Comparison of ENCODE assay signal across 22 mouse cellular contexts in the genomic region with DNA sequence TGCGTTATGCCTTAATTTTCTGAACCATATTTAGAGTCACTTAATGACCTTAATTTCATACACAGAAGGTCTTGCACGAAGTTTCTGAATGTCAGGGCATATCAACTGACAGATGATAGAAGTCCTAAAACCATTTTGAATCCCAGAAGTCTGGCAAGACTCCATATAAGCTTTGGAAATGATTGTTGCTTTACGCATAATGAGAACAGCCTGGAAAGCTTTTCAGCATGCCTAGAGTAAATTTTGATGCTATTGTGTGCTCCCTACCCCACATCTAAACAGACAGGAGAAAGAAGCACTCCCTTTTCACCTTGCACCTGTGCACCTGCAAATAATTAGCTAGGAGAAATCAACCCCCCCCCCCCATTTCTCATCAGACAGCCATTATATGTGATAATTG.
"Had no signal": no experiment of that assay in that cellular context is flagged by ENCODE, and none has a peak within 500 bp of the region (broad histone marks: within the 10 kb centered on the region; RNA-seq: fewer than 3 reads in every experiment).

No protein-coding gene starts in this region.

- H3K9me3 ChIP-seq: limb, embryonic 10.5 days; limb, embryonic 13.5 days; liver, embryonic 12.5 days; liver, embryonic 15.5 days; lung, embryonic 15.5 days; megakaryocyte, embryonic 14.5 days; midbrain, embryonic 10.5 days; midbrain, embryonic 15.5 days; neural tube, embryonic 12.5 days; neural tube, embryonic 15.5 days had no signal

- H3K36me3 ChIP-seq: limb, embryonic 10.5 days; limb, embryonic 13.5 days; liver, embryonic 12.5 days; liver, embryonic 15.5 days; lung, embryonic 15.5 days; midbrain, embryonic 10.5 days; midbrain, embryonic 15.5 days; neural tube, embryonic 12.5 days had no signal

- H3K9ac ChIP-seq: limb, embryonic 13.5 days; liver, embryonic 12.5 days; liver, embryonic 15.5 days; lung, embryonic 15.5 days; midbrain, embryonic 15.5 days; neural tube, embryonic 12.5 days; neural tube, embryonic 15.5 days had no signal

- H3K27me3 ChIP-seq: limb, embryonic 13.5 days; liver, embryonic 12.5 days; liver, embryonic 15.5 days; lung, embryonic 15.5 days; megakaryocyte, embryonic 14.5 days; midbrain, embryonic 15.5 days; neural tube, embryonic 12.5 days; neural tube, embryonic 15.5 days had no signal

- DNase-seq: kidney, adult 2 months; kidney, postnatal 25 days; liver; lung, adult 18-20 months; lung, postnatal 10 days; lung, postnatal 36 days; right cerebral cortex, adult 18-20 months; right cerebral cortex, postnatal 14 days; right cerebral cortex, postnatal 4 days; thymus, postnatal 25 days had no signal

- H3K27ac ChIP-seq: kidney, postnatal 0 days; limb, embryonic 10.5 days; limb, embryonic 13.5 days; liver, embryonic 12.5 days; liver, embryonic 15.5 days; lung, embryonic 15.5 days; midbrain, embryonic 10.5 days; midbrain, embryonic 15.5 days; neural tube, embryonic 12.5 days; neural tube, embryonic 15.5 days; stomach, postnatal 0 days had no signal

- H3K4me3 ChIP-seq: limb, embryonic 10.5 days; limb, embryonic 13.5 days; liver, embryonic 12.5 days; liver, embryonic 15.5 days; lung, embryonic 15.5 days; megakaryocyte, embryonic 14.5 days; midbrain, embryonic 10.5 days; midbrain, embryonic 15.5 days; neural tube, embryonic 12.5 days; neural tube, embryonic 15.5 days had no signal

- ATAC-seq: liver, embryonic 12.5 days; midbrain, embryonic 15.5 days had no signal

- H3K4me2 ChIP-seq: limb, embryonic 13.5 days; liver, embryonic 12.5 days; liver, embryonic 15.5 days; lung, embryonic 15.5 days; midbrain, embryonic 15.5 days; neural tube, embryonic 12.5 days; neural tube, embryonic 15.5 days had no signal

- H3K4me1 ChIP-seq: limb, embryonic 10.5 days; limb, embryonic 13.5 days; liver, embryonic 12.5 days; liver, embryonic 15.5 days; lung, embryonic 15.5 days; megakaryocyte, embryonic 14.5 days; midbrain, embryonic 10.5 days; midbrain, embryonic 15.5 days; neural tube, embryonic 12.5 days; neural tube, embryonic 15.5 days had no signal
